Mouse (Mus musculus) heart, embryonic 16.5 days (tissue): ENCODE measurements around the gene Phospho1. TPM values are rescaled to one million over a fixed set of nuclear protein-coding genes. Genes with fewer than 3 reads are reported as not detected.

Experiments used
- ATAC-seq: fragments of 200-750 bp; cut with Nextera tagmentation; replicated peaks from 2 replicates; pipeline ENCODE4 v1.8.0; 2017; ENCODE audit warnings: moderate number of reproducible peaks; ENCODE audit not compliant: insufficient read depth, low FRiP score; ENCODE audit errors: extremely low read depth
- H3K27ac ChIP-seq: fragments of 300-500 bp; sonication (generic); 2 replicates; pipeline ENCODE4 v1.5.1; 2014; ENCODE audit warnings: mild to moderate bottlenecking, low read length, control low read depth, moderate library complexity
- H3K27me3 ChIP-seq: fragments of 300-500 bp; sonication (generic); 2 replicates; pipeline ENCODE4 v1.6.1; 2014; ENCODE audit warnings: low read length, mixed read lengths; ENCODE audit not compliant: control insufficient read depth, insufficient read depth
- H3K36me3 ChIP-seq: fragments of 300-500 bp; sonication (generic); 2 replicates; pipeline ENCODE4 v1.6.1; 2014; ENCODE audit not compliant: control insufficient read depth, insufficient read depth
- H3K4me1 ChIP-seq: fragments of 300-500 bp; sonication (generic); 2 replicates; pipeline ENCODE4 v1.6.1; 2014; ENCODE audit warnings: low read length, mixed read lengths; ENCODE audit not compliant: control insufficient read depth, insufficient read depth
- H3K4me2 ChIP-seq: fragments of 300-500 bp; sonication (generic); 2 replicates; pipeline ENCODE4 v1.6.1; 2014; ENCODE audit warnings: low read depth, mild to moderate bottlenecking, control low read depth, low read length
- H3K4me3 ChIP-seq: fragments of 300-500 bp; sonication (generic); 2 replicates; pipeline ENCODE4 v1.5.1; 2014; ENCODE audit warnings: mild to moderate bottlenecking, control low read depth, low read length
- H3K9ac ChIP-seq: fragments of 300-500 bp; sonication (generic); 2 replicates; pipeline ENCODE4 v1.6.1; 2014; ENCODE audit warnings: low read length, control low read depth
- H3K9me3 ChIP-seq: fragments of 300-500 bp; sonication (generic); replicated peaks from 2 replicates; pipeline ENCODE4 v1.6.1; 2016; ENCODE audit warnings: low read length; ENCODE audit not compliant: control insufficient read depth
- WGBS: fragments of 180-500 bp; shearing (Covaris S2); extraction: QIAGEN DNeasy Blood & Tissue Kit; methylation state at CpG from one replicate; pipeline ENCODE4 v1.1.7; 2014; 5-methylcytosine and 5-hydroxymethylcytosine counted together
- polyA plus RNA-seq: library from polyadenylated mRNA; unstranded; fragments of >200 nt; fragmentation: Nextera tagmentation; extraction: Ambion mirVana; gene quantifications from 2 replicates; pipeline ENCODE4 v1.2.1, GENCODE M21; 2015

Gene Phospho1
- polyA plus RNA-seq, 1 experiment from 2014 or later, result 3.3 TPM

GRCm38 (mm10) chr11:95807884-95808283 is 16.4 kb upstream of the Phospho1 start:
- Histone ChIP-seq H3K4me1 (peaks cover 5% of the 10 kb centered on the region), H3K27ac (no peak overlapping the region), H3K36me3 (no peaks in the 10 kb centered on the region), H3K4me3 (no peak overlapping the region), H3K9me3 (peaks cover 11% of the 10 kb centered on the region), H3K9ac (no peak overlapping the region), H3K4me2 (no peak overlapping the region), H3K27me3 (no peaks in the 10 kb centered on the region)
- 94% methylated on average over 5 of the region's 5 CpGs for WGBS
- no peak for ATAC-seq

- Histone ChIP-seq H3K4me3 (no peak overlapping the region), H3K4me2 (no peak overlapping the region), H3K36me3 (no peaks in the 10 kb centered on the region), H3K9me3 (peaks cover 11% of the 10 kb centered on the region), H3K9ac (no peak overlapping the region), H3K4me1 (peaks cover 5% of the 10 kb centered on the region), H3K27me3 (no peaks in the 10 kb centered on the region), H3K27ac (no peak overlapping the region)
- ATAC-seq, result no peak
- WGBS, result 50% methylated on average over 5 of the region's 5 CpGs
Observed at GRCm38 (mm10) chr11:95808448-95809011, 15.8 kb upstream of the Phospho1 start.

DNA sequence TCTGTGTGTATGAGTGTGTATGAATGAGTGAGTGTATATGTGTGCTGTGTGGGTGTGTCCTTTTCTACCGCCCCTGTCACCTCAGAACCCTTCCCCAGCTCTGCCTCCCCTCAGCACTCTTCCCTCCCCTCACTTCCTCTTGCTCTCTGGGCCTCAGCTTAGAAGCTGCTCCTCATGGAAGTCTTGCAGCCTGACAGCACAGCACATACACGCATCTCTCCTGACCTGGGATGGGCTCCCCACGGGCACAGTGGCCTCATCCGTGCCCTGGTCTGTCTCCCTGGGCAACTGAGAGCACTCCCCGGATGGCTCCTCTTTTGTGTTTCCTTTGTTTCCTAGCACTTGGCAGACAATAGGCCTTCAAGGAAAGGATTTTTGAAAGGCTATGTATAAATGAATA is 14.7 kb upstream of the Phospho1 start:
- no peaks in the 10 kb centered on the region for H3K36me3 ChIP-seq
- no peak overlapping the region for H3K4me3 ChIP-seq
- H3K9me3 ChIP-seq, result peaks cover 11% of the 10 kb centered on the region
- H3K4me2 ChIP-seq, result no peak overlapping the region
- no peak for ATAC-seq
- WGBS, result 53% methylated on average over 5 of the region's 5 CpGs
- no peak overlapping the region for H3K9ac ChIP-seq
- no peaks in the 10 kb centered on the region for H3K27me3 ChIP-seq
- no peak overlapping the region for H3K27ac ChIP-seq
- H3K4me1 ChIP-seq, result peaks cover 5% of the 10 kb centered on the region

GRCm38 (mm10) chr11:95810828-95811227 is 13.5 kb upstream of the Phospho1 start:
- Histone ChIP-seq H3K4me2 (no peak overlapping the region), H3K4me1 (peaks cover 1% of the 10 kb centered on the region), H3K36me3 (no peaks in the 10 kb centered on the region), H3K9ac (no peak overlapping the region), H3K4me3 (no peak overlapping the region), H3K27ac (no peak overlapping the region), H3K27me3 (no peaks in the 10 kb centered on the region), H3K9me3 (peaks cover 11% of the 10 kb centered on the region)
- 65% methylated on average over 7 of the region's 7 CpGs for WGBS
- no peak for ATAC-seq

GRCm38 (mm10) chr11:95811741-95812140 is 12.6 kb upstream of the Phospho1 start:
- Histone ChIP-seq H3K4me1 (no peaks in the 10 kb centered on the region), H3K9ac (no peak overlapping the region), H3K27ac (no peak overlapping the region), H3K4me2 (no peak overlapping the region), H3K36me3 (no peaks in the 10 kb centered on the region), H3K27me3 (no peaks in the 10 kb centered on the region), H3K4me3 (no peak overlapping the region), H3K9me3 (peaks cover 9% of the 10 kb centered on the region)
- no peak for ATAC-seq
- 74% methylated on average over 6 of the region's 6 CpGs for WGBS

DNA sequence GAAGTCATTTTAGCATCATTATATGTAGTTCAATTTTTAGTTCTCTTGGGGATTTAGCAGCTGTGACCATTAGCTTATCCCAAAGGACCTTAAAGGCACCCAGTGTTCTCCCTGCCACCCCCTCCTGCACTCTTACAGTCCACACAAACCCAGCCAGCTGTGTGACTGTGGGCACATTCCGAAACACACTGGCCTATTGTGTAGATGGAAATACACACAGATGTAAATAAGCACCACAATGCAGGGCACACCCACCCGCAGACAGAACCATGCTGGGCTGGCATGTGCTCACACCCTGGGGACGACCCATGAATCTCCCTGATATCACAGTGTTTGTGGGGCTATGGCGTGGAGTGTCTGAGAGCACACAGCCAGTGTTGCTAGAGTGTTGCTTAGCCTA is 12.1 kb upstream of the Phospho1 start:
- ATAC-seq, result no peak
- Histone ChIP-seq H3K4me3 (no peak overlapping the region), H3K4me1 (no peaks in the 10 kb centered on the region), H3K9me3 (peaks cover 7% of the 10 kb centered on the region), H3K36me3 (no peaks in the 10 kb centered on the region), H3K27me3 (no peaks in the 10 kb centered on the region), H3K9ac (no peak overlapping the region), H3K27ac (no peak overlapping the region), H3K4me2 (no peak overlapping the region)
- WGBS, result 73% methylated on average over 4 of the region's 4 CpGs

GRCm38 (mm10) chr11:95814101-95814500 is 10.2 kb upstream of the Phospho1 start:
- H3K4me3 ChIP-seq, result no peak overlapping the region
- ATAC-seq, result no peak
- H3K9me3 ChIP-seq, result no peaks in the 10 kb centered on the region
- no peak overlapping the region for H3K27ac ChIP-seq
- no peaks in the 10 kb centered on the region for H3K4me1 ChIP-seq
- no peak overlapping the region for H3K9ac ChIP-seq
- no peaks in the 10 kb centered on the region for H3K36me3 ChIP-seq
- no peaks in the 10 kb centered on the region for H3K27me3 ChIP-seq
- WGBS, result 82% methylated on average over 2 of the region's 2 CpGs
- H3K4me2 ChIP-seq, result no peak overlapping the region

DNA sequence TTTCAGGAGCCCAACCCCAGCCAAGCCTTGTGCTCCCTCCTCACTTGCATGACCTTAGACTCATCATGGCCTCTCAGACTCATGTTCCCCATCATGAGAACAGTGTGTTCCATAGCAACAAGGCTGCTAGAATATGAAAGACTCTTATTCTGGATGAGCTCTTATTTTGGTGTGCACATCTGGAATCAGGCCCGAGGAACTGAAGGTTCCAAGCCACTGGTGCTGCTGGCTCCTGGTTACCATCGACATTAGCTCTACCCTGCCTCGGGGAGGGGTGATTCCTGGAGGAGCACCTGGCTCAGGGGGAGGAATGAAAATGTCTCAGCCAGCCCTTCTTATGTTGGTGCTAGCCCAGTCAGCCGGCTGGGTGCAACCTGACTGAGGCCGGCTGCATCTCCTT is 9.4 kb upstream of the Phospho1 start:
- ATAC-seq, result no peak
- Histone ChIP-seq H3K27ac (no peak overlapping the region), H3K36me3 (no peaks in the 10 kb centered on the region), H3K4me2 (no peak overlapping the region), H3K9me3 (no peaks in the 10 kb centered on the region), H3K27me3 (no peaks in the 10 kb centered on the region), H3K9ac (no peak overlapping the region), H3K4me1 (no peaks in the 10 kb centered on the region), H3K4me3 (no peak overlapping the region)
- 64% methylated on average over 5 of the region's 5 CpGs for WGBS

DNA sequence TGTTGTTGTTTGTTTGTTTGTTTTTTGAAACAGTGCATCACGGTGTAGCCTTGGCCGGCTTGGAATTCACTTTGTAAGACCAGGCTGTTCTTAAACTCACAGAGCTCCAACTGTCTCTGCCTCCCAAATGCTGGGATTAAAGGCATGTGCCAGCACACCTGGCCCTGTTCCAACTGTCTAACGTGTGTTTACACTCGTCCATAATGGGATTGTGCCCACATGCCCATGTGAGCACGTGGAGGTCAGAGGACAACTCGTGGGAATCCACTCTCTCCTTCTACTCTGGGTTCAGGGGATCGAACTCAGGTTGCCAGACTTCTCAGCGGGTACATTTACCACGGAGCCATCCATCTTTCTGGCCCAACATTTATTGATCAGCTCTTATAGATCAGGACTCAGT is 8.9 kb upstream of the Phospho1 start:
- Histone ChIP-seq H3K9ac (no peak overlapping the region), H3K4me3 (no peak overlapping the region), H3K36me3 (no peaks in the 10 kb centered on the region), H3K27me3 (no peaks in the 10 kb centered on the region), H3K9me3 (no peaks in the 10 kb centered on the region), H3K4me1 (no peaks in the 10 kb centered on the region), H3K27ac (no peak overlapping the region), H3K4me2 (no peak overlapping the region)
- ATAC-seq, result no peak
- WGBS, result 73% methylated on average over 9 of the region's 9 CpGs
